Mouse (Mus musculus) kidney, adult 2 months (tissue): ENCODE measurements at regions not wholly inside any gene's neighbourhood (a gene's known extent, or its start where the extent isn't known, plus 50 kb on each side); places are given as distances from the start of the nearest gene placed in this dataset.

ENCODE experiments used
- CTCF ChIP-seq: fragments of 200-500 bp; conservative IDR thresholded peaks from 2 replicates; pipeline ENCODE4 v1.5.1; 2011; ENCODE audit warnings: low read depth, mild to moderate bottlenecking, control low read depth, low read length, moderate library complexity, mixed read lengths; ENCODE audit not compliant: insufficient read depth, insufficient read length
- POLR2A ChIP-seq: fragments of 200-500 bp; IDR thresholded peaks from one replicate; pipeline ENCODE4 v1.6.1; 2011; ENCODE audit warnings: low read depth, low read length, control low read depth

GRCm38 (mm10) chr10:96480453-96481324 is 136.1 kb upstream of the Btg1 start:
- TF ChIP-seq CTCF: no peak
- TF ChIP-seq POLR2A: no peak
